Mouse (Mus musculus): ENCODE data around the gene Nptn.

DNA sequence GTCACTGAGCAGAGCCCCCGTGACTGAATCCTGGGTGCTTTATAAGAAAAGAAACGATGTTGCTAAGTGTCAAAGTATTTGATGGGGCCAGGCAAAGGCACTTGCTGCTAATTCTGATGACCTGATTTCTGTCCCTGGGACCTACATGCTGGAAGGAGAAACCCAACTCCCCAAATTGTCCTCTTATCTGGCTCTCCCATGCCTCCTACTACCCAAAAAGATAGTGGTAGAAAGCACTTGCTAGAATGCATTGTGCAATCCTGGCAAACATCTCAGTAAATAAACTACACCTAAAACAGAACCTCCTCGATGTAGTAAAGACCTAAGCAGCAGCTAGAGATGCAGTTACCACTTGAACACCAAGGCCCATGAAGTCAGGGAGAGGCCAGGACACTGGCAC is 80.8 kb downstream of the Nptn start:
- TF ChIP-seq CTCF (IDR thresholded peaks at IDR 0.05; ENCODE audit: extremely low read depth, insufficient read depth, low read length) (no peak), POLR2A (IDR thresholded peaks at IDR 0.05; ENCODE audit: extremely low read depth, insufficient read depth, low read length) (no peak)
